Mouse (Mus musculus) retina, adult 2 months (tissue): ENCODE results near the gene March9.

Experiments used
- DNase-seq: peaks from one replicate; pipeline ENCODE4 v3.0.0-alpha.2; 2012; ENCODE audit warnings: low read depth, low spot score

March9 gene

GRCm38 (mm10) chr10:127059968-127060916 lies at the start of gene March9:
Gene March9, minus strand, starts transcription at chr10:127060184.
- peak; percentile 63 for DNase-seq

GRCm38 (mm10) chr10:127108262-127108583 lies 48.2 kb upstream of the March9 start:
- DNase-seq: no peak

DNA sequence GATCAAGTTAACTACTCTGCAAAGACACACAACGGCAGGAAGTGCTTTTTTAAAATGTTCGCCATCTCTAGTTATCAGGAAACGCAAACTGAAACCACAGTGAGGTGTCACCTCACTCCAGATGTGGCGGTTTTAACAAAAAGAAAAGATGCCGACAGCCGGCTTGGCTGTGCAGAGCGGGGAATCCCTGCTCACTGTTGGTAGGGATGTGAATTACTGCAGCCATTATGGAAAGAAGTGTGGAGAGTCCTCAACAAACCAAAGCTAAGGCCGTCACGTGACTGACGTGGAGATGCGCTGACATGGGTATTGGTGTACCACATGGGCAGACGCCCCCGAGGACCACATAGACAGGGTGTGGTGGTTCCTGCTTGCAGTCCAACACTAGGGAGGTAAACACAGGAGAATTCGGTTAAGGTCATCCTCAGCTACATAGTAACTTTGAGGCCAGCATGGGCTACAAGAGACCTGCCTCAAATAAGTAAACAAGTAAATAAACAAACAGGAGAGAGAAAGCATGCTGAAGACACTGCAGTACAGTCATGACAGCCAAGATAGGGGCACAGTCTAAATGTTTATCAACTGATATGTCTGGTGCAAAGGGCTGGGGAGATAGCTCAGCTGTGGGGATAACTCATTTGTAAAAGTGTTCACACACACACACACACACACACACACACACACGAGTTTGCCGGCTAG lies 47.7 kb upstream of the March9 start:
- no peak for DNase-seq

DNA sequence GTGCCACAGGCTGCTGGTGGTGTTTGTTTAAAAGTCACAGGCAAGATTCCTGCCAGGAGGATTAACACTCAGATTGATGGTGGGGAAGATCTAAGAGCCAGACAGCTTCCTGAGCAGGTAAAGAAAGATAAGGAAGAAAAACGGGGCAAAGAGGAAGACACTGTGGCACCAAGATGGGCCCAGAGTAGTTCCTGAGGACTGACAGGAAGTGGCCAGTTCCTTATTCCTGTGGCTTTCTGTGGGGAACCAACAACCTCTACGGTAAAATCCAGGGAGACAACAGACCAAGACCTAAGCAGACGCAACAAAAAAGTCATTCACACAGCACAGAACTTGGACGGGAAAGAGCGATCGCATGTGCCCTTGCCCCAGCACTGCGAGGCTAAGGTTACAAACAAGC lies 43.6 kb upstream of the March9 start:
- no peak for DNase-seq

DNA sequence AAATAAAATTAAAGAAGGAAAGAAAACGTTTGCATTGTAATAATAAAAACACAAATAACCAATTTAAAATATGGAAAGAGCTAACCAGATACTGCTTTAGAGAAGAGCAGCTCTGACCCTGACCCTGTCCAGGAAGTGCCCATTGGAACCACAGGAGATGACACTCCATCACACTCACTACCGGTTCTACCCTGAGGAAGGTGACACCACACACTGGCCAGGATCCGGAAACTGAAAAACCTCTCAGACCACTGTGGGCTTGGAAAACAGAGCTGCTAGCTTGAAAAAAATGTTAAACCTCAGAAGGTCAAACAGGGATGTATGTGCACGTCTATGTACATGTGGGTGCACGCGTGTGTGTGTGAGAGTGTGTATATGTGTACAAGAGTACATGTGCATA lies 41.2 kb upstream of the March9 start:
- DNase-seq: no peak

DNA sequence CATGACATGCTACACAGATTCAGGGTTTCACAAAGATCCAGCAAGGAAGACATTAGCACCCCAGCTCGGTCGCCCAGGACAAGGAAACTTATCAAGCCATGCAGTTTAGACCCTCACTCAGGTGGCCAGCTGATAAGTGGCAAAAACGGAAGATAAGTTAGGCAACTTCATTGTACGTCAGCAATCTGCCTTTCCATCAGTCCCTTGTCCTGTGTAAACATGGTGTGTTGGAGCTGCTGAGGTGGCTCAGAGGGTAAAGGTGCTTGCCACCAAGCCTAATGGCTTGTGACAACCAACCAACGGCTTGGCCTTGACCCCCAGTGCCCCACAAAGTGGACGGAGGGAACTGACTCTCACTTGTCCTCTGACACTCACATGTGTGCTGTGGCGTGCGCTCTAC lies 40.4 kb upstream of the March9 start:
- DNase-seq: no peak

GRCm38 (mm10) chr10:127099868-127100267 lies 39.9 kb upstream of the March9 start:
- DNase-seq: no peak

DNA sequence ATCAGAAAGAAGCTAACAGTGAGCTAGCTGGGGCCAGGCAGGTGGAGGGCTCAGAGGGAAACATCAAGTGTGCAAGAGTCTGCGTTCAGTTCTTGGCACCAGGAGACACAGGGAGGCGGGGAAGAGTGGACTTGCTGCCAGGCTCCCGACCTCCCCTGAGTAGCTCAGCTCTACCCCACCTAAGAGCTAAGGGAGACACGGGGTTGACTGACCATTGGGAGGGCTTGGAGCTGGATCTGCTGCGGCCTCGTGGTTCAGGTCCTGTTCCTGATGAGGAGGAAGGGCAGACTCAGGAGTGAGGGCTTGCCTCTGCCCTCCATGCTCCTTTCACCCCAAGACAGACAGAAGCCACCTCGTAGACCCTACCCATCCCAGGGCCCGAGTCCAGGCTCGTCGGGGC lies 39.2 kb upstream of the March9 start:
- no peak for DNase-seq

GRCm38 (mm10) chr10:127098514-127098913 lies 38.5 kb upstream of the March9 start:
- DNase-seq: no peak

GRCm38 (mm10) chr10:127094382-127094802 lies 34.4 kb upstream of the March9 start:
- DNase-seq: no peak

GRCm38 (mm10) chr10:127092742-127093141 lies 32.8 kb upstream of the March9 start:
- DNase-seq: no peak

GRCm38 (mm10) chr10:127091507-127092396 lies 31.8 kb upstream of the March9 start:
- DNase-seq: no peak

DNA sequence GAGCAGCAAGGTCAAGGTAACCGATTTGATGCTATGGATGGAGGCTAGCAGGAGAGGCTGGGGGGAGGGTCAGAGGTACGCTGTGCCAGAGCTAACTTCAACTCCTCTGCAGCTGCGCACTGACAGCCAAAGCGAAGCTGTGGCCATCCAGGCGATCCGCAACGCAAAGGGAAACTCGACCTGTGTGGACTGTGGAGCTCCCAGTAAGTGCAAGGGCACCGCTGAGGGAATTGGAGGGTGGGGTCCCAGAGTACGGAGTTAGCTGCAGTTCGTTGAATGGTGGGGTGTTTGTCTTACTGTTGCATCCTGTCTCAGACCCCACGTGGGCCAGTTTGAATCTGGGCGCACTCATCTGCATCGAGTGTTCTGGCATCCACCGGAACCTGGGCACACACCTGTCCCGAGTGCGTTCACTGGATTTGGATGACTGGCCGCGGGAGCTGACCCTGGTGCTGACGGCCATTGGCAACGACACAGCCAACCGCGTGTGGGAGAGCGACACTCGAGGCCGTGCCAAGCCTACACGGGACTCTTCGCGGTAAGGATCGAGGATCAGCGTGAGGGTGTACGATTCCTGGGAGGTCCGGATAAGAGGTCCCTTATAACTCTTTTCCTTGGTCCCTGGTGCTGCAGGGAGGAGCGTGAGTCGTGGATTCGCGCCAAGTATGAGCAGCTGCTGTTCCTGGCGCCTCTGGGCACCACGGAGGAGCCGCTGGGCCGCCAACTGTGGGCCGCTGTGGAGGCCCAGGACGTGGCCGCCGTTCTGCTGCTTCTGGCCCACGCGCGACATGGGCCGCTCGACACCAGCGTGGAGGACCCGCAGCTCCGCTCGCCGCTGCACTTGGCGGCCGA lies 30.8 kb upstream of the March9 start:
- DNase-seq: no peak

DNA sequence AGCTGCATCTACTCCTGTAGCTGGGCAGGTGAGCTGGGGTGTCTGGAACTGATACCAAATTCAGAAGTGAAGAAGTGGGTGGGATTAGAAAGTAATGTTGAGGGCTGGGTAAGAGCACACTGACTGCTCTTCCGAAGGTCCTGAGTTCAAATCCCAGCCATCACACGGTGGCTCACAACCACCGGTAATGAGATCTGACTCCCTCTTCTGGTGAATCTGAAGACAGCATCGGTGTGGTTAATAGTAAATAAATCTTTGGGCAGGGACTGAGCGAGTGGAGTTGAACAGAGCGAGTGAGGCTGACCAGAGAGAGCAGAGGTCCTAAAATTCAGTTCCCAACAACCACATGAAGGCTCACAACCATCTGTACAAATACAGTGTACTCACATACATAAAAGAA lies 25.6 kb upstream of the March9 start:
- no peak for DNase-seq

DNA sequence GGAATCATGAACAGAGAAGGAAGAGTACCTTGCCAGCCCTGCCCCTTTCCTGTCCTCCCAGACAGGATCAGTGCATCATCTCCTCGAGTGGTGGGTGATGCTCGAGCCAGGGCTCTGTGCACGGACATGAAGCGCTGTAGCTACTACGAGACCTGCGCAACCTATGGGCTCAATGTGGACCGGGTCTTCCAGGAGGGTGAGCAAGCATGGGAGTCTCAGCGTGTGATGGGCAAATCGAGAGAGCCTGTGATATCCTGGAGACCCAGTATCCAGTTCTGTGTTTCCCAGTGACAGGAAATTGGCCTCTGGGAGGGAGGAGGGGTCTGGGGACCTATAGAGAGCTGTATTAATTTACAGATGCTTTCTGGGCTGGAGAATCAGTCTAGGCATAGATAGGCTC lies 25.1 kb upstream of the March9 start:
- DNase-seq: no peak

GRCm38 (mm10) chr10:127083915-127084306 lies 23.9 kb upstream of the March9 start:
- DNase-seq: no peak

GRCm38 (mm10) chr10:127083292-127083914 lies 23.4 kb upstream of the March9 start:
- DNase-seq: no peak

- DNase-seq: no peak
Observed at GRCm38 (mm10) chr10:127081996-127082620, 22.1 kb upstream of the March9 start.

GRCm38 (mm10) chr10:127080901-127081780 lies 21.2 kb upstream of the March9 start:
- no peak for DNase-seq
